Mouse (Mus musculus) layer of hippocampus, postnatal 36 days (tissue): ENCODE results near the gene Rora. TPM values are rescaled to one million over a fixed set of nuclear protein-coding genes. Genes with fewer than 3 reads are reported as not detected.
A peak's percentile ranks its signal among the peaks of the same experiment; 100 is the strongest.

Experiments
- DNase-seq, 2 experiments: peaks; one replicate each; pipeline ENCODE4 v3.0.0; 2022
- total RNA-seq, 2 experiments: library from RNA; stranded (reverse); gene quantifications; 2 replicates each; pipeline ENCODE4 v1.2.3; 2021

Gene Rora
- total RNA-seq, 2 experiments from 2014 or later: 30.2 to 35.3 TPM

- no peak for DNase-seq
These were observed 367.9 kb downstream of the Rora start for GRCm38 (mm10) chr9:69021482-69021881.

GRCm38 (mm10) chr9:69023314-69023713 lies 369.7 kb downstream of the Rora start:
- DNase-seq: no peak

GRCm38 (mm10) chr9:69028177-69028576 lies 374.6 kb downstream of the Rora start:
- DNase-seq: no peak

GRCm38 (mm10) chr9:69034301-69034871 lies 380.8 kb downstream of the Rora start:
- DNase-seq: no peak

GRCm38 (mm10) chr9:69035456-69035855 lies 381.9 kb downstream of the Rora start:
- DNase-seq: no peak

GRCm38 (mm10) chr9:69036296-69036695 lies 382.7 kb downstream of the Rora start:
- DNase-seq: no peak

GRCm38 (mm10) chr9:69043920-69044613 lies 390.5 kb downstream of the Rora start:
- DNase-seq: no peak

- no peak for DNase-seq
These were observed 391.1 kb downstream of the Rora start for GRCm38 (mm10) chr9:69044614-69045133.

- no peak for DNase-seq
These were observed 392.3 kb downstream of the Rora start for GRCm38 (mm10) chr9:69045908-69046307.

GRCm38 (mm10) chr9:69050856-69051255 lies 397.3 kb downstream of the Rora start:
- no peak for DNase-seq

GRCm38 (mm10) chr9:69051890-69052289 lies 398.3 kb downstream of the Rora start:
- no peak for DNase-seq

GRCm38 (mm10) chr9:69055302-69055701 lies 401.7 kb downstream of the Rora start:
- no peak for DNase-seq

GRCm38 (mm10) chr9:69071203-69071867 lies 417.7 kb downstream of the Rora start:
- no peak for DNase-seq

GRCm38 (mm10) chr9:69073271-69073670 lies 419.7 kb downstream of the Rora start:
- no peak for DNase-seq

- no peak for DNase-seq
These were observed 430.6 kb downstream of the Rora start for GRCm38 (mm10) chr9:69084086-69084719.

GRCm38 (mm10) chr9:69084720-69085661 lies 431.4 kb downstream of the Rora start:
- DNase-seq: no peak

GRCm38 (mm10) chr9:69086844-69087243 lies 433.3 kb downstream of the Rora start:
- DNase-seq: no peak

- no peak for DNase-seq
These were observed 433.7 kb downstream of the Rora start for GRCm38 (mm10) chr9:69087325-69087724.

- no peak for DNase-seq
These were observed 437.2 kb downstream of the Rora start for GRCm38 (mm10) chr9:69090749-69091270.

- DNase-seq: peak; percentile 22 to 36
These were observed 438.8 kb downstream of the Rora start for GRCm38 (mm10) chr9:69092119-69093013.
